Mouse (Mus musculus) lung, adult 2 months (tissue): ENCODE results near the gene Fcnb.

ENCODE experiments used
- CTCF ChIP-seq: fragments of 200-500 bp; IDR thresholded peaks from 2 replicates; pipeline ENCODE4 v1.5.1; 2011; ENCODE audit warnings: mild to moderate bottlenecking, low read length, control low read depth; ENCODE audit not compliant: insufficient read depth
- POLR2A ChIP-seq: fragments of 200-500 bp; IDR thresholded peaks from 2 replicates; pipeline ENCODE4 v1.6.1; 2011; ENCODE audit warnings: low read depth, mild to moderate bottlenecking, control low read depth, low read length, borderline replicate concordance; ENCODE audit errors: extremely low read depth

GRCm38 (mm10) chr2:28090299-28091008 lies 5.8 kb upstream of the Fcnb start:
- TF ChIP-seq CTCF = no peak
- TF ChIP-seq POLR2A = no peak
